Mouse (Mus musculus): ENCODE results near the gene Ror1.

Gene Ror1

DNA sequence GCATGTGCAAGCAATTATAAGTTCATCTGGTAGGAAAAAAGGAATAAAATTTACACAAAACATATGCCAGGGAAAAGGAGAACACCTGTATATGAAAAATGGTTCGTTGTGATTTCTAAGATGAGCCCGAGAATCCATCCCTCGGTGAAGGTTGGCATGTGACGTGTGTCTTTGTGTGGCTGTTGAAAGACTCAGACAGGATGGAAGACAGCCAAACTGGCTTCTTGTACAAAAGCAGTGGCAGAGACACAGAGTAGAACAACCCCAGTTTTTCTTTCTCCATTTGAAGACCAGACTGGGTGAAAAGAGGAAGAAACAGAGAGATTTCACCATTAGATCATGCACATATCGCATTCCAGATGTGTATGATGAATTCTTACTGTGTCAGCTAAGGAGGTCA, 62.8 kb downstream of the Ror1 start:
- in situ Hi-C loops (cut with MboI, MseI): no loop called here

DNA sequence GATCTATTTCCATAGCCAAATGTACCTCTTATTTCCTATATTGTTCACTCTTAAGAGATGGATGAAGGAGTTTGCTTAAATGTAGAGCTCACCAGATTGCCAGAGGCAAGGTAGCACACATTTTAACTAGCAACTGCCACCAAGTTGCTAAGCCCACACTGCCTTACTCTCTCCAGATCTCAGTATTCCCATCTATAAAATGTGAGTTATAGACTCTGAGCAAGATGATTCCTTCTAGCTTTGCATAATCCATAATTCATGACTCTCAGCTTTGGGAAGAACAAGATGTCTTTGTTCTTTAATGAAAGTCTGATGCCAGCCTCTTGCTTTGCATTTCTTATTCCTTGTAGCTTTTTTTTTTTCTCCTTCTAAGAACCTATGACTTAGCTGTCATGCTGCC, 64.6 kb downstream of the Ror1 start:
- in situ Hi-C loops (cut with MboI, MseI): loop anchor here in 1 of 2 experiments (5.0 kb wide), 1 partner anchor 268 kb away; no protein-coding TSS in a partner anchor

DNA sequence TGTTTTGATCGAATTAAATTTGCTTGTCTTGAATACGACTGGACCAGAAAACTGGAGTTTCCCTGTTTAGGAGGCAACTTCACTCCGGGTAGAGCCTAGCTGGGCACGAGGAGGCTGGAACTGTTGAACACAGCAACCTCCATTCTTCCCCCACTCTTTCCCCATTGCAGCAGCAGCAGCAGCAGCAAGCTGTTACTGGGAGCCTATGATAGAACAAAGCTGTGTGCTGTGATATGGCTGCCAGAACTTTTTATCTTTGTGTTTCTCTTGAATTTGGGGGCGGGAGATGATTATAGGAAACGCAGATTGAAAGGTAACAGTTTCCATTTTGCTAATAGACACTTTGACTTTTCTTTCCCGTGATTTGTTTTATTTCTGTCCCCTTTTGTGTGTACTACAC, 70.2 kb downstream of the Ror1 start:
- in situ Hi-C loops (cut with MboI, MseI): no loop called here

DNA sequence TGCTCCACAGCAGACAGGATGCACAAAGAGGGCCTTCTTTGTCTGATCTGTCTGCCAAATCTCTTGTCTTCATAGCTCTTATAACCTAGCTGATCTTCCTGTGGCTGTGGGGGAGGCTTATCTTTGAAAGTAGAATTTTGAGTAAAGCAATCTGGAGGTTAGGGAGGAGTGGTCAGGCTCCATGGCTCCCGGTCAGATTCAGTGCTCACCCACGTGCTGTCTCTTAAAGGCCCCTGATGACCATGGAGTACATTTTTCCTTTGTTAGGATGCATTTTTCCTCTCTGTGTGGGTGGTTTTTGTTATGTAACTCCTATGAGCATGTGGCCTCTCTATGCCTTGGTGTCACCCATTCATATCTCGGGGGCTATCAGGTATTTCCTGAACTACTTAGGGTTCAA, 71.3 kb downstream of the Ror1 start:
- in situ Hi-C loops (cut with MboI, MseI): no loop called here

DNA sequence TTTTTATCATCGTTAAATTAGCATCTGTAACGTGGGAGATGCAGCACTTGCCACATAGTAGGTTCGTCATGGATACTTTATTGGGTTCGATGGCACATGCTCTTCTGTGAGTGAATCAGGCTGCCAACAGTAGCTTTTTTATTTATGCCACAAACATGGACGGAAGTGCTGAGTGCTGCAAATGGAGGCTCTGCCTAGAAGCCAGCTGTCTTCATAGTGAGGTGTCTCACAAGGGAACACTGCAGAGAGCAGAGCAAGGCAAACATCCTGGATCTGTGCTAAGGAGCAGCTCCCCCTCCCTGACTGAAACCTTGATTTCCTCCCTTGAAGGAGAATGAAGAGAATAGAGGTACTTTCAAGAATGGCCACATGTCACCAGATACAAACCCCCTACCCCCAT, 74.1 kb downstream of the Ror1 start:
- in situ Hi-C loops (cut with MboI, MseI): no loop called here

DNA sequence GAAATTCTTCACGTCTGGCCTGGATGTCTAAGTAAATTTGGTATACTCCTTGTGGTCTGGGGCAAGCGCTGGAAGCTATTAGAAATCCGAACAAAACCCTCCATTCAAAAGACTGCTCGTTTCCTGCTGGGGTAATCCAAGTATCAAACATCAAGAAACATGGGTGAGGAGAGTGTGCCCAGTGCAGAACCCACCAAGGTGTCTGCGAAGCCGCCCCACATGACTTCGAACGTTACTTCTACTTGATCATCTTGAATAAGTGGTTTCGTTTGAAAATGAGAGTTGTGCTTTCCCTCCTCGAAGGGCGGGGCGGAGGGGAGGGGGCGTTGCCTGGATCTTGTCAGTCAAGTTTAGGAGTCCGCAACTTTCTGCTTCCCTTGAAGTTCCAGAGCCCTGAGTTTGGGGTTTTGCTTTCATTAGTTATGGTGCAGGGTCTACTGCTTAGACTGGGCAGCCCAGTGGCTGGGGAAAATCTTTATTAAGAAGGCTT, 74.6 kb downstream of the Ror1 start:
- in situ Hi-C loops (cut with MboI, MseI): no loop called here

DNA sequence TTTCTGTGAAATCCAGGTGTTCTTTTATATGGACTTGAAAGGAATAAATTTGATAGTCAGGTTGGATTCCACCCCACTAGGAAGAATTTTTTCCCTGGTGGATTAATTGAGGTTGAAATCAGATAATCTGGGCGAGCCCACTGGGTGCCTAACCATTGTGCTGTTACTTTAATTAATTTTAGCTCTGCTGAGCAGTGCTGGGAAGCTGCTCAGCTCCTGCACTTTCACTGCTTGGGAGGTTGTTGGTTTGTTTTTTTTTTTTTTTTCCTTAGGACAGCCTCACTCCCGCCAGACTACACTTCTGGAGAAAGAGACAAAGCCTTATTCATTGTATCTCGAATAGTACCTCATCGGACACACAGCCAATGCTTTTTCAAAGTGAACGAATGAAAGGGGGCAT, 75.2 kb downstream of the Ror1 start:
- in situ Hi-C loops (cut with MboI, MseI): no loop called here

DNA sequence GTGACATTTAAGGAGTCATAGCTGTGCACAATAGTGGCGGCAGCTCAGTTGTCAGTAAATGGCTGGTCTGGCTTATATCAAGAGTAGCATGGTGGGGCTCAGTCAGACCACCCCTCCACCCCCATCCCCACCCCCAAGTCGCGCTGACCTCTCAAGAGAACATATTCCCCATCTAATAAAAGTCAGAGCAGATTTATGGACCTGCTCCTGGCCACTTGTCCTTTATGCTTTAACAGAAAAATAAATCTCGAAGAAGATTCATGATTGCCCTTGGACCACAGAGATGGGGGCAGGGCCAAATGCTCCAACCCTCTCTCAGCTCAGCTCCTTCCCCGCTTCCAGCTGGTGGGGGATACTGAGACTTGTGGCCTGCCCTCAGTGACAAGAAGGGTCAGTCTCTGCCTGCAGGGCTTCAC, 75.9 kb downstream of the Ror1 start:
- in situ Hi-C loops (cut with MboI, MseI): no loop called here

DNA sequence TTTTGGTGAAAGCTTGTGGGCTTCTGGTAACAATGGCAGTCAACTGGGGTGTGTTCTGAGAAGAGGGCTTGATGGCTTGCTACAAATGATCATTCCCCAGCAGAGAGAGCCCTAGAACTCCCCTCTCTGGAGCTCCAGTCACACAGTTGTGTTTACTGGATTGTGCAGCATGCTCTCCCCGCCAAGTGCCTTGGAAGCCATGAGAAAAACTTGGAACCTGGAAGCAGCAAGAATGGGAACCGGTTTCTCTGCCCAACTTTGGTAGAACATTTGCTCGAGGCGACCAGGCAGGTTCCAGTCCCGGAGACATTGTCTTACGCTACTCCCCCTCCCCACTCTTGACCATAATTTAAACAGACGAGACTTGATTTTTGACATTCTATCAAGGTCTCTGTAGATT, 80.0 kb downstream of the Ror1 start:
- in situ Hi-C loops (cut with MboI, MseI): no loop called here

DNA sequence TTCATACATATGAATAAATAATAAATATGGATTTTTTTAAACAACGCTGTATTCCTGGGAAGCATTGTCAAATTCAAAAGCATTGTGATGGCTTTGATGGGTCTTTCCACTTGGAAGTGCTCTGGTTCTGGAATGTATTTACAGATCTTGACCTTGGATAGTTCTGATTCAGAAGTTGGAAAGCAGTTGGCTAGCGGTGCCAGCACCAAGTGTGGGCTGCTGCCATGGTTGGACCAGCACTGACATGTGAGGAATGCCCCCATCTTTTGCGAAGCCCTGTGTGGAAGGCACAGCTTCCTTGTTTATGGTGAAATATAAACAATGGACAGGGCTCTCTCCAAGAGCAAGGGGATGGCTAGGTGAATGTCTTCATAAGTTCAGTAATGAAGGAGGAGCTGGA, 82.7 kb downstream of the Ror1 start:
- in situ Hi-C loops (cut with MboI, MseI): no loop called here

DNA sequence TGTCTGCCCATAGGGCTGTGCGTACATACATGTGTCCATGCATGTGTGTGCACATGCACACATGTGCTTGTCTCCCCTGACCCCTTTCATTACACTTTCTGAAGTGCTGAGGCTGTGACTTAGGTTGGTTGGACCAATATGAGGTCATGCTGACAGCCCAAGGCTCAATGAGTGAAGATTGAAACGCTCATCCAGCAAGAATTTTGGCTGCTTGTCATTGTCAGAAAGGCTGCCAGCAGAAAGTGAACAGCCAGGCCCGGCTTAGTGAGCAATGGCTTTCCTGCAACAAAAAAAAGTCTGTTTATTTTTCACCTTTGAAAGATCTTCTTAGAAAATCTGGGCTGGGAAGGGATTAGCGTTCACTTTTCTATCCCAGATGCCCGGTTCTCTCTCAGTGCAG, 86.1 kb downstream of the Ror1 start:
- in situ Hi-C loops (cut with MboI, MseI): no loop called here

DNA sequence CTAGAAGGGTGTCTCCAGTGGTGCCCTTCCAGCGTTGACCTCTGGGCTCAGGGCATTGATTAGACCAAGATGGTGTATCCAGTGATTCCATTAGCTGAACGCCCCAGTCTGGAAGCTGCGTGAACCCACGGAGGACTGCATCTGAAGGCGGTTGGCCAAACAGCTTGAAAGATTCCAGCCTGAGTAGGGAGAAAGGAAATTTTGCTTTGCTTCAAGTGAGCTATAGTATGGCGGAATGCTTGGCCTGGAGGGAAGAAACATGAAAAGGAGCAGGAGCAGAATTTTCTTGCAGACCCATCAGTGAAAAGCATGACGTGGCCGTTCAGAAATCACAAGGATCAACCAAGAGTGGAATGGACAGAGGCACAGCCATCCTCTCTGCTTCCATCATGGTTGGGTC, 91.2 kb downstream of the Ror1 start:
- in situ Hi-C loops (cut with MboI, MseI): no loop called here

DNA sequence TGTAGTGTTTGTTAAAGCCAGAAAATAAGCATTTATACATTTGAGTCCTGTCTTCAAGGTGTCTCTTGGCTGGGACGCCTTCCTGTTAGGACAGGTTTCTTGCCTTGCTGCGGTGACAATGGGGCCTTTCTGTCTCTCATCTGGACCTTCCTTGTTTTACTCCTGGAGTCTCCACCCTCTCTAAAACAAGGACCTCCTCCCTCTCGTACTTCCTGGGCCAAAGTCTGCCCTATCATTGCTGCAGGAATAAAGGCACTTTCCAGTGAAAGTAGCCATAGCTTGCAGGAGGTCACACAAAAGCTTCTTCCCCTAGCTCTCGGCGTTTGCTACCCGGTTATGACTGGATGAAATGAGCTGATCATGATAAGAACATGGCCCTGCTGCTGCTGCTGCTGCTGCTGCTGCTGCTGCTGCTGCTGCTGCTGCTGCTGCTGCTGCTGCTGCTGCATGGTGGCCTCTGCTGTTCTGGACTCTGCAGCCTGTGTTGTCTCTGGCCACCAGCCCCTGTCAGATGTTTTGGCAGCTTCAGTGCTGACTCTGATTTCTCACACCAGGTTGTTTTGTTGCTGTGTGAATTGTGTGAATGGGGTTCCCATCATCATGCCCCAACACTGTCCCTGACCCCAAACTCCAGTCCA, 92.1 kb downstream of the Ror1 start:
- in situ Hi-C loops (cut with MboI, MseI): no loop called here

DNA sequence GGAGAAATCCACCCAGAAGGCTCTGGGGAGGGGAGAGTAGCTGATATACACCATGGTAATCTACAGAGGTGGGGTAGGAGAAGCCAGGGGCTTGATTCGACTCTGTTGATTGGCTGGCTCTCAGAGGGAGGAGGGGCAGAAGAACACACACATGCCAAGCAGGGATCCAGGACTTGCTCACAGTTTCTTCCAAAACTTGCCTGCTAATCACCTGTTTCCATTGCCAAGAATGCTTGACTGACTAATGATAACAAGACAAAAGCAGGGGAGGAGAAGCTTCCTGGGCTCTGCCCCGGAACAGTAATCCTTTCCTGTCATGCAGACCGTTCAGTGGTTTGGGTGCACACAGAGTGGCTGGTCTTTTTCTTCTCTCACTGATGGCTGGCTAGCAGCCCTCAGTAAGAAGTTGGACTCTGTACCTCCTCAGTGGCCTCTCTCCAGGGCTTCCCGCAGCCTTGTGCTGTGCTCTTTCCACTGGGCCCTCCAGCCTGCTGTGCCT, 92.7 kb downstream of the Ror1 start:
- in situ Hi-C loops (cut with MboI, MseI): no loop called here

DNA sequence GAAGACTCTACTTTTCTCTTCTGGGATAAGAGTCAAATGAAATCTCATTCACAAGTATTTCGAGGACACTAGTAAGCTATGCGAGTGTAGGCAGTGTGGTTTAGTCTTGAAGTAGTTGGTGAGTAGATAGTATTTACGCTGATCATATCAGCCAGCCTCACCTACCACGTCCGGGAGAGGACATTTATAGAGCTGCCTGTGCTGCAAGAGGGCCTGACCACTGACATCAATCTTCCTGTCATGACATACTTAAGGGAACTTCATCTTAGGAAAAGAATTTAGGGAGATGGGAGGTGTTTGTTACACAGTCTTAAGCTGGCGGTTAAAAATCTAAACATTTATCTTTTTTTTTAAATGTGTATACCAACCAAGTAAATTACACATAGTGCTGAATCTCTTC, 95.9 kb downstream of the Ror1 start:
- in situ Hi-C loops (cut with MboI, MseI): no loop called here

DNA sequence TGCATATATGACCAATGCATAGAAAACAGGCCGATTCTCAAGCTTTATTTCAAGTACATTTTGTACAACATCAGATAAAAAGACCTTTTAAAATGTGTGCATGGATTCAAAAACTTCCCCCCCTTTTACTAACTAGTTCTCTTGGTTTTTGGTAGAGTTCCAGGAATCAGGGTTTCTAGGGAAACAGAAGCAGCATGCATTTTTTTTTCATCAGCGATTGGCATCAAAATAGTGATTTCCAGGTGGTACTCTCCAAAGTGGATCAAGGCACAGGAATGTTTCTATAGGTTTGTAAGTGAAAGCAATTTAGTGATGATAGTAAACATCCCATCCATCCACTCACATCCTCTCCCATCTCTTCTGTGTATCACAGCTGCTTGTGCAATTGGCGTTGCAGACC, 98.5 kb downstream of the Ror1 start:
- in situ Hi-C loops (cut with MboI, MseI): no loop called here

DNA sequence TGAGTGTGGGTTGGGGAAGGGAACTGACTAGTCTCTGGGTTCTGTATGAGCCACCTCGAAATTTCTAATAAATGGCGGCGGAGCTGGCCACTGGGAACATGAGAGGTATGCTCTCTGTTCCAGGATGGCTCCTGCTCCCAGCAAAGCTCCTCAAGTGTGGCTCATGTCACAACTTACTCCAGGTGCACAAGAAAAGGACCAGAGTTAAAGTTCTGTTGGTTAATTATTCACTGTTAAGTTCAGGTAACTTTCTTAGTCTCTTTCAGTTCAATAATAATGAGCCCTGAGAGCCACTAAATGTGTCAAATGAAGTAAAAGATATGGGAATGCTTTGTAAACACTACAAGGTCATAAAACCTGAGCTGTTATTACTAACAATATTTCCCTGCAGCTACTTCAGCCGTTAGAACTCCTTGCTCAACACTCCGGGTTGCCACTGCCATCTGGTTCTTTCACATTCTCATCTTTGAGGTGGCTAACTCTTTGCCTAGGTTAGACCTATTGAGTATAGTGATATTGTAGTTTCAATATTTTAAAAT, 100.7 kb downstream of the Ror1 start:
- in situ Hi-C loops (cut with MboI, MseI): no loop called here

DNA sequence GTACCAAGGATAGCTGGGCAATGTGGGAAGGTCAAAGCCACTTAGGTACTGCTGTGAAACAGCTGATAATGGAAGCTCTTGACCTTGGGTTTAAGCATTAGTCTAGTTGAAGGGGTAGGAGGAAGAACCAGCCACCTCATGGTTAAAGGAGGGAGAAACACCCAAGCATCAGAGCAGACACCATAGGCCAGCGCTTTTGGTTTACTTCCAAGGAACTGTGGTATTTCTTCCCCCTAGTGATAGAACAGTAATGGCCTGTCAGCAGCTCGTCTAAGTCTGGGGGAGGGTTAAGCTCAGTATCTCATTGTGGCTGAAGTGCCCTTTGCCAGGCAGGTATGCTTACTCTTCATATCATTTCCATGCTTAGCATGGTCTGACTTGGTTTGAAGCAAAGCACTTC, 102.7 kb downstream of the Ror1 start:
- in situ Hi-C loops (cut with MboI, MseI): no loop called here

DNA sequence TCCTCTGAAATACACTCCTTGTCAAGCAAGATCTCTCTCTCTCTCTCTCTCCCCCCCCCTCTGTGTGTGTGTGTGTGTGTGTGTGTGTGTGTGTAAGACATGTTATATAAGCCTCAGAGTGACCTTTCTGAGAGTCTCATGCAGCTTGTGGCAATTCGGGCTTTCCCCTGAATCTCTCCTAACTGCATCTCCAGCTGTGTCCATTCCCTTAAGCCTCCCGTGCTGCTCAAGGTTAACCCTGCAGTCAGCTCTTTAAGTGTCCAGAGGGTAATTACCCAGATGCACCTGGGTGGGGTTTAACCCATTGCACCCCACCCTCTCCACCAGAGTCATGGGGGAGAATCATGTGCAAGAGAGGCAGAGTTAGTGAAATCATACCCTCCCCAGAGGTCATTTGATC, 105.7 kb downstream of the Ror1 start:
- in situ Hi-C loops (cut with MboI, MseI): no loop called here

DNA sequence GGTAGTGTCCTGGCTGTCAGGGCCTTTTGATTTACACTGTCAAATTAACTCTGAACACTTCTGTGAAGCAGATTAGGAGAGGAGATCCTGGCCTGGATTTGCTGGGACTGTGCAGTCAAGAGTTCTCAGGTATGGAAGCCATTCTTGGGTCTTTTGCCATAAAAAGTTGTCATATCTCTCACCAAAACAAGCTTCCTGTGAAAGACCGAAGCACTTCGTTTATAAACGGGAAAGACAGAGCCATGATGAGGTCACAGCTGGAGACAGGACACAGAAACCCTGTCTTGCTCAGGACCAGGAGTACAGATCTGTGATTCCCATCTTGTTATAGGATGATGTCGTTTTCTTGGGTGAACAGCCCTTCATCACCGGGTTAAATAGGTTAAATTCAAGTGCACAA, 107.5 kb downstream of the Ror1 start:
- in situ Hi-C loops (cut with MboI, MseI): no loop called here

DNA sequence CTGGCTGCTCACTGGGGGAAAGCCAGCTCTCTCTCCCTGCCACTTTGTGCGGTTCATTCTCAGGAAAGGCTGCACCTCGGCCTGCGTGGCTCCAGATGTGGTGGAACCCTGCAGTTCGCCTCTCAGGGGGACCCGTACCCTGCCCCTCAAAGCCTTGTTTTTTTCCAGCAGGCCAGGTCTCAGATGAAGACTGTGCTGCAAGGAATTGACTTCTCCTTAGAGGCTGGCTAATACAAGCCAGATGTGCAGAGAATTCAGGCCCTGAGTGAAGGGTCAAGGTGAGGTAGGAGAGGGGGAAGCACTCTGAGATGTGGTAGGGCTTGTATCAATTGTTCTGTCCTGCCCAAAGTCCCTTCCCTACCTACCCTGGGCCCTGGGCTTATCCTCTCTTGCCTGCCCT, 108.1 kb downstream of the Ror1 start:
- in situ Hi-C loops (cut with MboI, MseI): no loop called here

DNA sequence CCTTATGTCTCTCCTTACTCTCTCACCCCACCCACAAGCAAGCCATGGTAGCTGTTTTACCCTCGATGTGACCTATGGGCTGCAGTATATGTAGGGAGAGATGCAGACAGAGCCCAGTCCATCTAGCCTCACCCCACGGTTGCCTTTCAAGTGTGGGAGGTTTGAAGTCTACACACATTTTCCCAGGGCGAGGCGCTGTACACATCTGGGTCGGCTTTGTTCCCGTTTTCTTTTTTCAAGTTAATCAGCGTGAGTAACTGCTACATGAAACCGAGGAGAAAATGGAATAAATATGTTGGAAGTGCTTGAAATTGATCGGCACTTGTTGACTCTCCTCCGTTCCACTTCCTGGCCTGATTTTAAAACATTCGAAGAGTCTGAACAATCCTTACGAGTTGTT, 108.8 kb downstream of the Ror1 start:
- in situ Hi-C loops (cut with MboI, MseI): no loop called here

DNA sequence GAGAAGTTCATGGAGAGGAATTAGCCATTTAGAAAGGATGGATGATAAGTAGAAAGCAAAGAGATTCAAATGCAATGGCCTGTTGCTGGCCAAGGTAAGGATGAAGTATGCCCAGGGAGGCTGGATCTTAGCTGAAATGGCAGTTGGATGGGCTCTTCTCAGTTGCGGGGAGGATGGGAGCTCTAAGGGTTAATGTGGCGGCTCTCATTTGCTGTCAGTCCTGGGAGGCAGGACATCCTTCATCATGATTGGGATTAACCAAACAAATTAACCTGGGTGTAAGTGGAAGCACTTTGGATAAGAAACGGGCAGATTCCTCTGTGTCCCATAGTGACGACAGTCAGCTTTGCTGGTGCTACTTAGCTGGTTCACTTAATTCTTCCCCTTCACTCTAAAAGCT, 112.5 kb downstream of the Ror1 start:
- in situ Hi-C loops (cut with MboI, MseI): no loop called here

DNA sequence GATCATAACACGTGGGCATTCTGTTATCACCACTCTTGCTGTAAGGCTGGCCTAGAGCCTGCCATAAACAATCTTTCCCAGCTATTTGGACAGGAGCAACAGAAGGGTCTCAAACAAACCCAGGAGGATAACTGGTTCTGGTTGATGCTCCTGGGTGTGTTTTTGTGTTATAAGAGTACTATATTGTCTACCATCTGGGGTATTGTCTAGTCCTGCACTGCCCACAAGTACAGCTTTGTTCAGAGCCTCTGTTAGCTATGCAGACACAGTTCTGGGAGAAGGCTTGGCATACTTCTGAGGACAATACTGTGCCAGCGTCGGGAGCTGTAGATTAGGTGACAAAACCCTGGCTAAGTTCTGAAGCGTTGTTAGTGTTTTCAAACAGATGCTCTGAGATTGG, 113.5 kb downstream of the Ror1 start:
- in situ Hi-C loops (cut with MboI, MseI): no loop called here
